Mouse (Mus musculus): ENCODE results near the gene Olfr324. TPM values are rescaled to one million over a fixed set of nuclear protein-coding genes. Genes with fewer than 3 reads are reported as not detected.

Olfr324 gene
- total RNA-seq, 1 experiment, result not detected

DNA sequence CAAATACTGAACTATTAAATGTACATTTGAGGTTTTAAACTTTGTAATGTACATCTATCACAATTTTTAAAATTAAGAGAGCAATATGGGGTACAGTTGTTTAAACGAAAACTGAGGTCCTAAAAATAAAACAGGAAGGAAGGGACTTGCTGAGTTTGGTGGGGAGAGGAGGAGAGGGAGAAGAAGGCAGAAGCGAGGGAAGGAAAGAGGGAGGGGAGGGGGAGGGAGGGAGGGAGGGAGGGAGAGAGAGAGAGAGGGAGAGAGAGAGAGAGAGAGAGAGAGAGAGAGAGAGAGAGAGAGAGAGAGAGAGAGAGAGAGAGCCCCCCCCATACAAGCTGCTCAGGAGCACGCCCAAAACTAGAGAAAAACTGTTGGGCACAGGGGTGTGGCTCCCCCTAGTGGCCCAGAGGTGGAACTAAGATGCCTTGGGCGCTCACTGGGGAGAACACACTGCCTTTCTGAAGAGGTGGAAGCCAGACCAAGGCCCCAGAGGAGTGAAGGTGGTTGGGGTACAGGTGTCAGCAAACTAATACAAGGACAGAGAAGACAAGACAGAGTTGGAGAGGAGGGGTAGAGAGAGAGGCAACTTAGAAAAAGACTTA, 41.6 kb downstream of the Olfr324 start:
- Histone ChIP-seq H3K9ac (ENCODE audit: insufficient read depth, low read depth, low read length, poor library complexity, severe bottlenecking) (no peak overlapping the region), H3K4me1 (ENCODE audit: control insufficient read depth in 2 of 2, insufficient read depth in 2 of 2, low read length in 2 of 2, poor library complexity in 1 of 2) (no peaks in the 10 kb centered on the region), H3K4me3 (ENCODE audit: insufficient read depth in 1 of 2, low read depth in 1 of 2, low read length in 2 of 2, poor library complexity in 1 of 2, severe bottlenecking in 1 of 2) (no peak overlapping the region), H3K36me3 (ENCODE audit: control insufficient read depth, insufficient read depth, low read length, poor library complexity, severe bottlenecking) (no peaks in the 10 kb centered on the region), H3K9me3 (ENCODE audit: control insufficient read depth, insufficient read depth, low read depth, low read length) (no peaks in the 10 kb centered on the region), H3K27ac (ENCODE audit: insufficient read depth, low read depth, low read length, poor library complexity, severe bottlenecking) (no peak overlapping the region)
- in situ Hi-C loops (cut with MboI; ENCODE audit: low sequenced_read_pairs in 2 of 2, unreplicated experiment in 2 of 2), result no loop called here
- peak; percentile 34 for DNase-seq (ENCODE audit: low read depth, low spot score)
- TF ChIP-seq HCFC1 (IDR thresholded peaks at IDR 0.05; ENCODE audit: borderline replicate concordance, insufficient read depth, low read length) (no peak), ZC3H11A (IDR thresholded peaks at IDR 0.05; ENCODE audit: borderline replicate concordance, low read depth, low read length) (no peak), MAFK (IDR thresholded peaks at IDR 0.05; ENCODE audit: insufficient read depth, low read depth, low read length) (no peak), CHD2 (IDR thresholded peaks at IDR 0.05; ENCODE audit: low read depth, low read length) (no peak), ZNF384 (IDR thresholded peaks at IDR 0.05; ENCODE audit: low read depth, low read length) (no peak)

DNA sequence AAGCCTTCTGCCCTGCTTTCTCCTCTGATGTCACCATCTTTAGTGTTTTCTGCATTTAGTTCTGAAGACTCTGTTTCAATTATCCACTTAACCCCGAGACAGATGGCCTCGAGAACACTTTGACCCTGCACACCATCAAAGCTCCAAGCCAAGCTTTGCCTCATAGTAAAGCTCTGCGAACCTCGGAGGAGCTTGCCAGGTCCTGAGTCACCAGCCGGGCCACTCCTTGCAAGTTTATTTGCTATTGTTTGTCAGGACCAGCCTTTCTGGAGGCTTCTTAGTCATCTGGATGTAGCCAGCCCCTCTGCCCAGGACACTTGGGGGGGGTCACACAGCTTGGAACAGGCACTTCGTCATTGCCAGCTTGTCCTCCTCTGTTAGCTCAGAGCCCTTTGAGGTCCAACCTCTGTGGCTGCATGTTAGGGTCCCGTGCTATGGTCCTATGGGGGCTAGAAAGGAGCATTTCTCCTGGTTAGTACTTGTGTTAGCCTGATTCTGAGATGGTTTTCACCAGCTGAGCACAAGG, 43.3 kb downstream of the Olfr324 start:
- Histone ChIP-seq H3K4me1 (ENCODE audit: control insufficient read depth in 2 of 2, insufficient read depth in 2 of 2, low read length in 2 of 2, poor library complexity in 1 of 2) (no peaks in the 10 kb centered on the region), H3K4me3 (ENCODE audit: insufficient read depth in 1 of 2, low read depth in 1 of 2, low read length in 2 of 2, poor library complexity in 1 of 2, severe bottlenecking in 1 of 2) (no peak overlapping the region), H3K9ac (ENCODE audit: insufficient read depth, low read depth, low read length, poor library complexity, severe bottlenecking) (no peak overlapping the region), H3K27ac (ENCODE audit: insufficient read depth, low read depth, low read length, poor library complexity, severe bottlenecking) (no peak overlapping the region), H3K9me3 (ENCODE audit: control insufficient read depth, insufficient read depth, low read depth, low read length) (no peaks in the 10 kb centered on the region), H3K36me3 (ENCODE audit: control insufficient read depth, insufficient read depth, low read length, poor library complexity, severe bottlenecking) (no peaks in the 10 kb centered on the region)
- DNase-seq (ENCODE audit: low read depth, low spot score), result no peak
- TF ChIP-seq MAFK (IDR thresholded peaks at IDR 0.05; ENCODE audit: insufficient read depth, low read depth, low read length) (no peak), ZNF384 (IDR thresholded peaks at IDR 0.05; ENCODE audit: low read depth, low read length) (no peak), HCFC1 (IDR thresholded peaks at IDR 0.05; ENCODE audit: borderline replicate concordance, insufficient read depth, low read length) (no peak), CHD2 (IDR thresholded peaks at IDR 0.05; ENCODE audit: low read depth, low read length) (no peak), ZC3H11A (IDR thresholded peaks at IDR 0.05; ENCODE audit: borderline replicate concordance, low read depth, low read length) (no peak)
- in situ Hi-C loops (cut with MboI; ENCODE audit: low sequenced_read_pairs in 2 of 2, unreplicated experiment in 2 of 2), result no loop called here

DNA sequence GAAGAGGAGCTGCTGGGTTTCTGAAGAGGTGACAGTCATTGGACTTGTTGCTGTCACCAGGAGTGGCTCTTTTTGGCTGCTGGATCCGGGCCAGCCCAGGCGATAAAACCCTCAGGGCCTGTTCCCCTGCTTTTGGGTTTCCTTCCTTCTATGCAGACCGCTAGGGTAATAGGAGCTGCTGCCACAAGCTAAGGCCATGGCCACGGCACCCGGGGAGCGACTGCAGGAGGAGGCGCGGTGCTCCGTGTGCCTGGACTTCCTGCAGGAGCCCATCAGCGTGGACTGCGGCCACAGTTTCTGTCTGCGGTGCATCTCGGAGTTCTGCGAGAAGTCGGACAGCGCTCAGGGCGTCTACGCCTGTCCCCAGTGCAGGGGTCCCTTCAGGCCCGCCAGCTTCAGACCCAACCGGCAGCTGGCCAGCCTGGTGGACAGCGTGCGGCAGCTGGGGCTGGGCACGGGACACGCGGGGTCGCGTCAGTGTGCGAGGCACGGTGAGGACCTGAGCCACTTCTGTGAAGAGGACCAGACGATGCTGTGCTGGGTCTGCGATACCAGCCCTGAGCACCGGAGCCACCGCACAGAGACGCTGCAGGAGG, 45.5 kb downstream of the Olfr324 start, which contains the start of gene Trim58:
TSS of gene Trim58 (plus strand) at position 194 of the 596 bp plus-strand sequence.
- no peaks in the 10 kb centered on the region for H3K4me1 ChIP-seq (ENCODE audit: control insufficient read depth in 2 of 2, insufficient read depth in 2 of 2, low read length in 2 of 2, poor library complexity in 1 of 2)
- no peaks in the 10 kb centered on the region for H3K9me3 ChIP-seq (ENCODE audit: control insufficient read depth, insufficient read depth, low read depth, low read length)
- peak within 1 kb of the TSS; percentile 23 to 58; a peak in 3 of 4 replicates for H3K4me3 ChIP-seq (ENCODE audit: insufficient read depth in 1 of 2, low read depth in 1 of 2, low read length in 2 of 2, poor library complexity in 1 of 2, severe bottlenecking in 1 of 2)
- H3K27ac ChIP-seq (ENCODE audit: insufficient read depth, low read depth, low read length, poor library complexity, severe bottlenecking), result no peak within 1 kb of the TSS
- no peak within 1 kb of the TSS for H3K9ac ChIP-seq (ENCODE audit: insufficient read depth, low read depth, low read length, poor library complexity, severe bottlenecking)
- in situ Hi-C loops (cut with MboI; ENCODE audit: low sequenced_read_pairs in 2 of 2, unreplicated experiment in 2 of 2), result no loop called here
- no peak for TF ChIP-seq MAFK (IDR thresholded peaks at IDR 0.05; ENCODE audit: insufficient read depth, low read depth, low read length)
- no peak for TF ChIP-seq ZC3H11A (IDR thresholded peaks at IDR 0.05; ENCODE audit: borderline replicate concordance, low read depth, low read length)
- H3K36me3 ChIP-seq (ENCODE audit: control insufficient read depth, insufficient read depth, low read length, poor library complexity, severe bottlenecking), result no peaks in the 10 kb centered on the region
- no peak for DNase-seq (ENCODE audit: low read depth, low spot score)

DNA sequence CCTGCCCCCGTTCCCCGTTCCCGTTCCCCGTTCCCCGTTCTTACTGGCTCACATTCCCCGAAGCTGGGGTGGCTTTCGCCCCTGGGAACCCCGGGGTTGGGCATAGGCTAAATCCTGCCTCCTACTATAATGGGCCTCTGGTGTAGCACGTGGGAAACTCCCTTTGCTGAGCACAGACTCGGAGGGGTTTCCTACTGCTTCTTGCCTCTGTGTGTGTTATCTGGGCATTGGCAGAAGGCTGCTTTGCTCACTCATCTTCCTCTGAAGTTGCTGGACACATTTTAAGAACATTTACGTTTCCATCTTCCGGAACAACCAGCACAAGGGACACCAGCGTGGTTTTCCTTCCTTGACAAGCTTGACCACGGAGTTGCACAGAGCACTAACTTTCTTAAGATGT, 46.1 kb downstream of the Olfr324 start:
- Histone ChIP-seq H3K4me1 (ENCODE audit: control insufficient read depth in 2 of 2, insufficient read depth in 2 of 2, low read length in 2 of 2, poor library complexity in 1 of 2) (no peaks in the 10 kb centered on the region), H3K36me3 (ENCODE audit: control insufficient read depth, insufficient read depth, low read length, poor library complexity, severe bottlenecking) (no peaks in the 10 kb centered on the region), H3K9ac (ENCODE audit: insufficient read depth, low read depth, low read length, poor library complexity, severe bottlenecking) (no peak overlapping the region), H3K4me3 (ENCODE audit: insufficient read depth in 1 of 2, low read depth in 1 of 2, low read length in 2 of 2, poor library complexity in 1 of 2, severe bottlenecking in 1 of 2) (no peak overlapping the region), H3K27ac (ENCODE audit: insufficient read depth, low read depth, low read length, poor library complexity, severe bottlenecking) (no peak overlapping the region), H3K9me3 (ENCODE audit: control insufficient read depth, insufficient read depth, low read depth, low read length) (no peaks in the 10 kb centered on the region)
- in situ Hi-C loops (cut with MboI; ENCODE audit: low sequenced_read_pairs in 2 of 2, unreplicated experiment in 2 of 2), result no loop called here
- TF ChIP-seq CHD2 (IDR thresholded peaks at IDR 0.05; ENCODE audit: low read depth, low read length) (no peak), ZNF384 (IDR thresholded peaks at IDR 0.05; ENCODE audit: low read depth, low read length) (no peak), HCFC1 (IDR thresholded peaks at IDR 0.05; ENCODE audit: borderline replicate concordance, insufficient read depth, low read length) (no peak), ZC3H11A (IDR thresholded peaks at IDR 0.05; ENCODE audit: borderline replicate concordance, low read depth, low read length) (no peak), MAFK (IDR thresholded peaks at IDR 0.05; ENCODE audit: insufficient read depth, low read depth, low read length) (no peak)
- DNase-seq (ENCODE audit: low read depth, low spot score), result no peak
